Mouse (Mus musculus) kidney, embryonic 16.5 days (tissue): ENCODE results near the gene Lingo4. TPM values are rescaled to one million over a fixed set of nuclear protein-coding genes. Genes with fewer than 3 reads are reported as not detected.

Experiments used
- ATAC-seq: fragments of 200-750 bp; cut with Nextera tagmentation; 2 replicates; pipeline ENCODE4 v1.8.0; 2017; ENCODE audit warnings: moderate TSS enrichment; ENCODE audit not compliant: low FRiP score, low TSS enrichment
- H3K27ac ChIP-seq: fragments of 300-500 bp; sonication (generic); 2 replicates; pipeline ENCODE4 v1.5.1; 2014; ENCODE audit warnings: low read length
- H3K27me3 ChIP-seq: fragments of 300-500 bp; sonication (generic); 2 replicates; pipeline ENCODE4 v1.6.1; 2014; ENCODE audit warnings: low read length, control low read depth, mixed read lengths; ENCODE audit not compliant: insufficient read depth
- H3K36me3 ChIP-seq: fragments of 300-500 bp; sonication (generic); 2 replicates; pipeline ENCODE4 v1.6.1; 2014; ENCODE audit warnings: low read length, control low read depth, mixed read lengths; ENCODE audit not compliant: insufficient read depth
- H3K4me1 ChIP-seq: fragments of 300-500 bp; sonication (generic); 2 replicates; pipeline ENCODE4 v1.6.1; 2014; ENCODE audit warnings: low read length, control low read depth, mixed read lengths; ENCODE audit not compliant: insufficient read depth
- H3K4me2 ChIP-seq: fragments of 300-500 bp; sonication (generic); replicated peaks from 2 replicates; pipeline ENCODE4 v1.6.1; 2014; ENCODE audit warnings: low read depth, low read length
- H3K4me3 ChIP-seq: fragments of 300-500 bp; sonication (generic); 2 replicates; pipeline ENCODE4 v1.5.1; 2014; ENCODE audit warnings: mild to moderate bottlenecking, low read length
- H3K9ac ChIP-seq: fragments of 300-500 bp; sonication (generic); replicated peaks from 2 replicates; pipeline ENCODE4 v1.6.1; 2014; ENCODE audit warnings: low read length
- H3K9me3 ChIP-seq: fragments of 300-500 bp; sonication (generic); 2 replicates; pipeline ENCODE4 v1.6.1; 2016; ENCODE audit warnings: low read length, control low read depth
- WGBS: fragments of 180-500 bp; shearing (Covaris S2); extraction: QIAGEN DNeasy Blood & Tissue Kit; methylation state at CpG from one replicate; pipeline ENCODE4 v1.1.7; 2014; 5-methylcytosine and 5-hydroxymethylcytosine counted together
- polyA plus RNA-seq: library from polyadenylated mRNA; unstranded; fragments of >200 nt; fragmentation: Nextera tagmentation; extraction: Ambion mirVana; gene quantifications from 2 replicates; pipeline ENCODE4 v1.2.1, GENCODE M21; 2015

Lingo4 gene
- polyA plus RNA-seq, 1 experiment from 2014 or later, result 0.44 TPM

- Histone ChIP-seq H3K27ac (no peak overlapping the region), H3K36me3 (no peaks in the 10 kb centered on the region), H3K4me2 (no peak overlapping the region), H3K9me3 (no peaks in the 10 kb centered on the region), H3K4me1 (no peaks in the 10 kb centered on the region), H3K9ac (no peak overlapping the region), H3K27me3 (peaks cover 2% of the 10 kb centered on the region; the same call in 1 of the 2 replicates), H3K4me3 (no peak overlapping the region)
- no peak for ATAC-seq
- WGBS, result 78% methylated on average over 9 of the region's 9 CpGs
These were observed 38.1 kb downstream of the Lingo4 start for GRCm38 (mm10) chr3:94436420-94436819.

GRCm38 (mm10) chr3:94441182-94441581 lies 42.9 kb downstream of the Lingo4 start:
- no peak overlapping the region for H3K4me2 ChIP-seq
- H3K27ac ChIP-seq, result no peak overlapping the region
- H3K9ac ChIP-seq, result no peak overlapping the region
- peaks cover 7% of the 10 kb centered on the region for H3K36me3 ChIP-seq
- ATAC-seq, result no peak
- H3K4me1 ChIP-seq, result peaks cover 5% of the 10 kb centered on the region; the same call in 1 of the 2 replicates
- no peak overlapping the region for H3K4me3 ChIP-seq
- no peaks in the 10 kb centered on the region for H3K9me3 ChIP-seq
- peaks cover 2% of the 10 kb centered on the region; the same call in 1 of the 2 replicates for H3K27me3 ChIP-seq
- 39% methylated on average over 3 of the region's 3 CpGs for WGBS

- H3K9ac ChIP-seq, result peak within 1 kb of the TSS; percentile 93
- WGBS, result under 1% methylated on average over 38 of the region's 39 CpGs
- H3K9me3 ChIP-seq, result no peaks in the 10 kb centered on the region
- peaks cover 5% of the 10 kb centered on the region; the same call in 1 of the 2 replicates for H3K4me1 ChIP-seq
- peaks cover 2% of the 10 kb centered on the region; the same call in 1 of the 2 replicates for H3K27me3 ChIP-seq
- peak within 1 kb of the TSS; percentile 86 for H3K4me2 ChIP-seq
- H3K4me3 ChIP-seq, result peak within 1 kb of the TSS; percentile 96
- ATAC-seq, result peak; percentile 99
- peak within 1 kb of the TSS; percentile 81 for H3K27ac ChIP-seq
- peaks cover 26% of the 10 kb centered on the region for H3K36me3 ChIP-seq
These were observed 44.8 kb downstream of the Lingo4 start, which contains the start of gene Mrpl9 for GRCm38 (mm10) chr3:94442951-94443596. TSS of gene Mrpl9 (plus strand) at chr3:94443318.

GRCm38 (mm10) chr3:94443597-94443964 lies 45.3 kb downstream of the Lingo4 start, which contains the start of gene Oaz3:
TSS of gene Oaz3 (minus strand) at chr3:94443915.
- under 1% methylated on average over 24 of the region's 24 CpGs for WGBS
- Histone ChIP-seq H3K9me3 (no peaks in the 10 kb centered on the region), H3K27me3 (peaks cover 2% of the 10 kb centered on the region; the same call in 1 of the 2 replicates), H3K27ac (peak within 1 kb of the TSS; percentile 81), H3K36me3 (peaks cover 30% of the 10 kb centered on the region), H3K4me3 (peak within 1 kb of the TSS; percentile 96), H3K4me2 (peak within 1 kb of the TSS; percentile 86), H3K4me1 (peaks cover 5% of the 10 kb centered on the region; the same call in 1 of the 2 replicates), H3K9ac (peak within 1 kb of the TSS; percentile 93)
- ATAC-seq, result no peak; the same call in 1 of the 2 replicates

GRCm38 (mm10) chr3:94449377-94449776 lies 51.1 kb downstream of the Lingo4 start:
- peaks cover 30% of the 10 kb centered on the region for H3K36me3 ChIP-seq
- H3K27me3 ChIP-seq, result no peaks in the 10 kb centered on the region
- no peak overlapping the region for H3K4me3 ChIP-seq
- no peak for ATAC-seq
- no peak overlapping the region for H3K9ac ChIP-seq
- H3K9me3 ChIP-seq, result no peaks in the 10 kb centered on the region
- no peak overlapping the region for H3K4me2 ChIP-seq
- H3K27ac ChIP-seq, result no peak overlapping the region
- peaks cover 1% of the 10 kb centered on the region; the same call in 1 of the 2 replicates for H3K4me1 ChIP-seq
- WGBS, result 92% methylated on average over 2 of the region's 2 CpGs

Other genes starting within 250 kb of the Lingo4 start
- not detected in 2 replicates for gene Gm10696, start 220.3 kb upstream of the Lingo4 start, polyA plus RNA-seq
- gene Gm5286, start 201.8 kb upstream of the Lingo4 start, polyA plus RNA-seq, result not detected in 2 replicates
- gene Gm4778, start 134.5 kb upstream of the Lingo4 start, polyA plus RNA-seq, result not detected in 2 replicates
- 14.6 and 15.1 TPM in 2 replicates for gene Them4, start 88.4 kb upstream of the Lingo4 start, polyA plus RNA-seq
- not detected in 2 replicates for gene Them5, start 56.4 kb upstream of the Lingo4 start, polyA plus RNA-seq
- 0.32 and 0.46 TPM in 2 replicates for gene C2cd4d, start 36.1 kb upstream of the Lingo4 start, polyA plus RNA-seq
- gene Rorc, start 25.7 kb upstream of the Lingo4 start, polyA plus RNA-seq, result 14.9 and 15.2 TPM in 2 replicates
- 12.1 and 13.8 TPM in 2 replicates for gene Tdrkh, start 14.8 kb downstream of the Lingo4 start, polyA plus RNA-seq
- gene Mrpl9, start 44.8 kb downstream of the Lingo4 start, polyA plus RNA-seq, result 72.3 and 79.1 TPM in 2 replicates
- 0.44 and 0.66 TPM in 2 replicates for gene Oaz3, start 45.4 kb downstream of the Lingo4 start, polyA plus RNA-seq
- 1.4 and 2.5 TPM in 2 replicates for gene Celf3, start 79.8 kb downstream of the Lingo4 start, polyA plus RNA-seq
- gene Riiad1, start 81.8 kb downstream of the Lingo4 start, polyA plus RNA-seq, result 0.99 and 1.7 TPM in 2 replicates
- gene Snx27, start 184.2 kb downstream of the Lingo4 start, polyA plus RNA-seq, result 43.0 and 54.6 TPM in 2 replicates
- gene Gm10972, start 244.6 kb downstream of the Lingo4 start, polyA plus RNA-seq, result not detected in 2 replicates